Mouse (Mus musculus) kidney, postnatal 14 days (tissue): ENCODE data around the gene Ano6.

Source experiments
- DNase-seq: peaks from one replicate; pipeline ENCODE4 v3.0.0; 2022; ENCODE audit warnings: mixed read lengths

The Ano6 gene

GRCm38 (mm10) chr15:95944299-95944698 lies 153.7 kb downstream of the Ano6 start:
- DNase-seq: no peak

GRCm38 (mm10) chr15:95945951-95946708 lies 155.5 kb downstream of the Ano6 start:
- no peak for DNase-seq

- DNase-seq: no peak
These were observed 157.8 kb downstream of the Ano6 start for GRCm38 (mm10) chr15:95948411-95948810.

GRCm38 (mm10) chr15:95949336-95949735 lies 158.7 kb downstream of the Ano6 start:
- no peak for DNase-seq

GRCm38 (mm10) chr15:95951497-95951896 lies 160.9 kb downstream of the Ano6 start:
- no peak for DNase-seq

GRCm38 (mm10) chr15:95956692-95957091 lies 166.0 kb downstream of the Ano6 start:
- DNase-seq: no peak

GRCm38 (mm10) chr15:95962411-95963123 lies 171.9 kb downstream of the Ano6 start:
- no peak for DNase-seq

- DNase-seq: no peak
These were observed 172.5 kb downstream of the Ano6 start for GRCm38 (mm10) chr15:95963124-95963482.

- no peak for DNase-seq
These were observed 173.0 kb downstream of the Ano6 start for GRCm38 (mm10) chr15:95963533-95964250.

GRCm38 (mm10) chr15:95964251-95964561 lies 173.6 kb downstream of the Ano6 start:
- DNase-seq: no peak

GRCm38 (mm10) chr15:95966979-95967378 lies 176.3 kb downstream of the Ano6 start:
- no peak for DNase-seq

GRCm38 (mm10) chr15:95967516-95968196 lies 177.0 kb downstream of the Ano6 start:
- no peak for DNase-seq

- no peak for DNase-seq
These were observed 179.0 kb downstream of the Ano6 start for GRCm38 (mm10) chr15:95969596-95969995.

GRCm38 (mm10) chr15:95970176-95970575 lies 179.5 kb downstream of the Ano6 start:
- no peak for DNase-seq

GRCm38 (mm10) chr15:95970691-95971090 lies 180.0 kb downstream of the Ano6 start:
- no peak for DNase-seq

GRCm38 (mm10) chr15:95971302-95971701 lies 180.7 kb downstream of the Ano6 start:
- no peak for DNase-seq

- no peak for DNase-seq
These were observed 181.5 kb downstream of the Ano6 start for GRCm38 (mm10) chr15:95972156-95972555.

GRCm38 (mm10) chr15:95972621-95973020 lies 182.0 kb downstream of the Ano6 start:
- no peak for DNase-seq

GRCm38 (mm10) chr15:95974021-95974597 lies 183.5 kb downstream of the Ano6 start:
- DNase-seq: no peak

GRCm38 (mm10) chr15:95976156-95976876 lies 185.7 kb downstream of the Ano6 start:
- DNase-seq: no peak

- no peak for DNase-seq
These were observed 186.7 kb downstream of the Ano6 start for GRCm38 (mm10) chr15:95977169-95977938.

GRCm38 (mm10) chr15:95977939-95978252 lies 187.3 kb downstream of the Ano6 start:
- DNase-seq: no peak
